Comparison of ENCODE assay signal across 30 mouse cellular contexts in the genomic region with DNA sequence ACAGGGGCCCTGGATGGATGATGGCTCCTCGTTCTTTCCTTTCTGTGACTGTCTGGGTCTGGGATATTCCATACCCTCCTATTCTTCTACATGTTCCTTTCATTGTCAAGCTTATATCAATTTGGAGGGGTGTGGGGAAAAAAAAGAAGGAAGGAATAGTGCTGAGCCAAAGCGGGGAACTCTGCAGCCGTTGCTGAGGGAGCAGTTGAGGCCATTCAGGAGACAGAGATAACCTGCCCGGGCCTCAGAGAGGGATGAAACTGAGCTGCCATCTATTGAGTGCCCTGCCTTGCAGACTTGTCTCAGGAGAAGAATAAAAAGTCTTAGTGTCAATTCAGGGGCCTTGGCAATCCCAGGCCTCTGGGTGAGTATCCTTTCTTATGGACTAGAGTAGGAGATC.
"Had no signal": no experiment of that assay in that cellular context is flagged by ENCODE, and none has a peak within 500 bp of the region (broad histone marks: within the 10 kb centered on the region; RNA-seq: fewer than 3 reads in every experiment).

No protein-coding gene starts in this region.

- H3K4me1 ChIP-seq: liver, embryonic 12.5 days; liver, embryonic 13.5 days; liver, embryonic 15.5 days; lung, embryonic 15.5 days; megakaryocyte, embryonic 14.5 days; midbrain, embryonic 13.5 days had no signal

- H3K9me3 ChIP-seq: limb, embryonic 10.5 days; limb, embryonic 12.5 days; limb, embryonic 13.5 days; limb, embryonic 15.5 days; liver, embryonic 12.5 days; liver, embryonic 13.5 days; liver, embryonic 15.5 days; lung, embryonic 15.5 days; megakaryocyte, embryonic 14.5 days; midbrain, embryonic 10.5 days; midbrain, embryonic 12.5 days; midbrain, embryonic 13.5 days; neural tube, embryonic 12.5 days had no signal

- H3K9ac ChIP-seq: limb, embryonic 12.5 days; limb, embryonic 13.5 days; limb, embryonic 15.5 days; liver, embryonic 12.5 days; liver, embryonic 13.5 days; liver, embryonic 14.5 days; liver, embryonic 15.5 days; liver, postnatal 0 days; lung, embryonic 14.5 days; lung, embryonic 15.5 days; midbrain, embryonic 12.5 days; midbrain, embryonic 13.5 days; neural tube, embryonic 12.5 days had no signal

- H3K27ac ChIP-seq: limb, embryonic 10.5 days; limb, embryonic 12.5 days; limb, embryonic 13.5 days; limb, embryonic 15.5 days; liver, embryonic 12.5 days; liver, embryonic 13.5 days; liver, embryonic 14.5 days; liver, embryonic 15.5 days; lung, embryonic 15.5 days; macrophage; midbrain, embryonic 10.5 days; midbrain, embryonic 12.5 days; midbrain, embryonic 13.5 days; neural tube, embryonic 12.5 days had no signal

- DNase-seq: left cerebral cortex, postnatal 4 days; liver; liver, embryonic 13.5 days; liver, postnatal 0 days; lung, adult 18-20 months; lung, adult 2 months; lung, embryonic 14.5 days; lung, postnatal 10 days; lung, postnatal 14 days; lung, postnatal 36 days; lung, postnatal 4 days; midbrain, embryonic 14.5 days had no signal

- H3K4me3 ChIP-seq: limb, embryonic 10.5 days; limb, embryonic 12.5 days; limb, embryonic 13.5 days; limb, embryonic 15.5 days; liver, embryonic 12.5 days; liver, embryonic 13.5 days; liver, embryonic 15.5 days; lung, embryonic 15.5 days; megakaryocyte, embryonic 14.5 days; midbrain, embryonic 10.5 days; midbrain, embryonic 12.5 days; midbrain, embryonic 13.5 days; myocyte; neural tube, embryonic 12.5 days had no signal

- H3K36me3 ChIP-seq: limb, embryonic 10.5 days; limb, embryonic 12.5 days; limb, embryonic 13.5 days; limb, embryonic 15.5 days; liver, embryonic 12.5 days; liver, embryonic 13.5 days; liver, embryonic 15.5 days; lung, embryonic 15.5 days; midbrain, embryonic 10.5 days; midbrain, embryonic 12.5 days; midbrain, embryonic 13.5 days; neural tube, embryonic 12.5 days had no signal

- H3K4me2 ChIP-seq: limb, embryonic 12.5 days; limb, embryonic 13.5 days; limb, embryonic 15.5 days; liver, embryonic 11.5 days; liver, embryonic 12.5 days; liver, embryonic 13.5 days; liver, embryonic 15.5 days; lung, embryonic 14.5 days; lung, embryonic 15.5 days; midbrain, embryonic 12.5 days; midbrain, embryonic 13.5 days; neural tube, embryonic 12.5 days had no signal

- ATAC-seq: liver, embryonic 12.5 days; liver, postnatal 0 days; lung, postnatal 0 days; midbrain, embryonic 13.5 days; midbrain, embryonic 16.5 days had no signal

- H3K27me3 ChIP-seq: liver, embryonic 12.5 days; liver, embryonic 13.5 days; liver, embryonic 15.5 days; lung, embryonic 15.5 days; megakaryocyte, embryonic 14.5 days; neural tube, embryonic 12.5 days had no signal
